Comparison of ENCODE assay signal across 8 mouse cellular contexts in genomic region chr6:66955089-66955657, GRCm38 (mm10). TPM values are rescaled to one million over a fixed set of nuclear protein-coding genes. Genes with fewer than 3 reads are reported as not detected.
A peak's percentile ranks its signal among the peaks of the same experiment; 100 is the strongest.
DNase-seq lines count a peak whose midpoint lies in the region; ATAC-seq and TF ChIP-seq lines count a peak whose summit lies in the region.

No protein-coding gene starts in this region.

- H3K27ac ChIP-seq in forebrain, postnatal 0 days (ENCODE audit: low read depth, low read length) = no peak overlapping the region
- H3K27ac ChIP-seq in forebrain, embryonic 11.5 days (ENCODE audit: low read depth, low read length) = no peak overlapping the region
- no peak overlapping the region for H3K27ac ChIP-seq in liver, embryonic 14.5 days

- DNase-seq in forebrain, postnatal 0 days = no peak
- no peak for DNase-seq in forebrain, embryonic 11.5 days (ENCODE audit: low spot score)
- DNase-seq in ovary, postnatal 14 days (ENCODE audit: low spot score) = peak; percentile 25
- no peak for DNase-seq in ovary, postnatal 10 days (ENCODE audit: low spot score)
- DNase-seq in adrenal gland, postnatal 25 days = peak; percentile 34
- no peak for DNase-seq in liver, embryonic 14.5 days (ENCODE audit: low read depth in 3 of 3, low spot score in 3 of 3)
- DNase-seq in yolk sac, embryonic 10.5 days (ENCODE audit: low spot score) = no peak
- no peak for DNase-seq in right cerebral cortex, postnatal 25 days

- no peak overlapping the region for H3K9ac ChIP-seq in forebrain, postnatal 0 days
- no peak overlapping the region for H3K9ac ChIP-seq in forebrain, embryonic 11.5 days (ENCODE audit: low read length)
- H3K9ac ChIP-seq in liver, embryonic 14.5 days (replicated peaks) = no peak overlapping the region

- H3K4me2 ChIP-seq in forebrain, postnatal 0 days (ENCODE audit: low read depth) = no peak overlapping the region
- no peak overlapping the region for H3K4me2 ChIP-seq in forebrain, embryonic 11.5 days (ENCODE audit: low read depth, low read length, severe bottlenecking)
- H3K4me2 ChIP-seq in liver, embryonic 14.5 days (ENCODE audit: low read depth) = no peak overlapping the region

- H3K27me3 ChIP-seq in forebrain, postnatal 0 days (ENCODE audit: insufficient read depth, low read length) = no peaks in the 10 kb centered on the region
- no peaks in the 10 kb centered on the region for H3K27me3 ChIP-seq in forebrain, embryonic 11.5 days (ENCODE audit: control insufficient read depth, insufficient read depth, low read length)
- H3K27me3 ChIP-seq in liver, embryonic 14.5 days (ENCODE audit: control insufficient read depth, insufficient read depth, low read length) = no peaks in the 10 kb centered on the region

- H3K4me1 ChIP-seq in forebrain, postnatal 0 days (ENCODE audit: insufficient read depth) = no peaks in the 10 kb centered on the region
- no peaks in the 10 kb centered on the region for H3K4me1 ChIP-seq in forebrain, embryonic 11.5 days (replicated peaks; ENCODE audit: control insufficient read depth, insufficient read depth, low read length)
- peaks cover 0 to 20% of the 10 kb centered on the region in 2 experiments; a peak in 3 of 4 replicates for H3K4me1 ChIP-seq in liver, embryonic 14.5 days (replicated peaks; ENCODE audit: control insufficient read depth in 2 of 2, insufficient read depth in 2 of 2, low read length in 1 of 2)

- 85% methylated on average over 11 of the region's 11 CpGs for WGBS in forebrain, postnatal 0 days
- 83% methylated on average over 11 of the region's 11 CpGs for WGBS in forebrain, embryonic 11.5 days
- 61% methylated on average over 11 of the region's 11 CpGs for WGBS in liver, embryonic 14.5 days (ENCODE audit: insufficient replicate concordance)

- no peaks in the 10 kb centered on the region for H3K36me3 ChIP-seq in forebrain, postnatal 0 days (ENCODE audit: insufficient read depth)
- H3K36me3 ChIP-seq in forebrain, embryonic 11.5 days (ENCODE audit: control insufficient read depth, insufficient read depth, low read length) = no peaks in the 10 kb centered on the region
- no peaks in the 10 kb centered on the region for H3K36me3 ChIP-seq in liver, embryonic 14.5 days (replicated peaks; ENCODE audit: control insufficient read depth, insufficient read depth, low read depth)

- no peak overlapping the region for H3K4me3 ChIP-seq in forebrain, postnatal 0 days (ENCODE audit: low read depth, low read length)
- no peak overlapping the region for H3K4me3 ChIP-seq in forebrain, embryonic 11.5 days (ENCODE audit: low read depth, low read length)
- no peak overlapping the region for H3K4me3 ChIP-seq in liver, embryonic 14.5 days (ENCODE audit: insufficient read depth in 1 of 2, low read depth in 2 of 2, low read length in 2 of 2)

- no peaks in the 10 kb centered on the region for H3K9me3 ChIP-seq in forebrain, postnatal 0 days (ENCODE audit: low read length)
- no peaks in the 10 kb centered on the region for H3K9me3 ChIP-seq in forebrain, embryonic 11.5 days (ENCODE audit: control insufficient read depth, low read length)
- no peaks in the 10 kb centered on the region for H3K9me3 ChIP-seq in liver, embryonic 14.5 days (ENCODE audit: control insufficient read depth, low read length)

- ATAC-seq in forebrain, postnatal 0 days = no peak
- no peak for ATAC-seq in forebrain, embryonic 11.5 days (replicated peaks; ENCODE audit: low FRiP score)
- ATAC-seq in liver, embryonic 14.5 days (ENCODE audit: insufficient read depth) = no peak

- peak; percentile 53 for TF ChIP-seq CTCF in forebrain, postnatal 0 days (IDR thresholded peaks at IDR 0.05; ENCODE audit: low read depth)
- TF ChIP-seq CTCF in liver, embryonic 14.5 days (IDR thresholded peaks at IDR 0.05; ENCODE audit: low read depth) = peak; percentile 74

- TF ChIP-seq EP300 in liver, embryonic 14.5 days (IDR thresholded peaks at IDR 0.05; ENCODE audit: low read depth) = no peak

RNA-seq across cellular contexts. Expression of gene Gng12, which starts 59.0 kb away (rescaled TPM):
- total RNA-seq in forebrain, postnatal 0 days (2014; rRNA removed) = 23.5 and 27.8 TPM in 2 replicates
- 40.5 and 52.0 TPM in 2 replicates for polyA plus RNA-seq in forebrain, postnatal 0 days (2015; fragmentation: Nextera tagmentation; extraction: Ambion mirVana)
- polyA plus RNA-seq in forebrain, embryonic 11.5 days (2014; fragmentation: Nextera tagmentation; extraction: Ambion mirVana) = 43.5 and 46.2 TPM in 2 replicates
- total RNA-seq in adrenal gland, postnatal 25 days (2021) = 81.7 and 91.5 TPM in 2 replicates
- 6.0 and 11.6 TPM in 2 replicates for polyA plus RNA-seq in liver, embryonic 14.5 days (2012; rRNA removed)
- 30.6 and 32.5 TPM in 2 replicates for polyA plus RNA-seq in liver, embryonic 14.5 days (2014; fragmentation: Nextera tagmentation; extraction: Ambion mirVana)

Comparison
In these comparisons a context has a peak if more than half of its experiments do, and no peak if none do; other contexts are left out.
1. DNase-seq: peak in ovary, postnatal 14 days (single experiment) and adrenal gland, postnatal 25 days (single experiment); none in forebrain, postnatal 0 days (single experiment), forebrain, embryonic 11.5 days (single experiment), ovary, postnatal 10 days (single experiment), liver, embryonic 14.5 days (0 of 3), yolk sac, embryonic 10.5 days (single experiment) and right cerebral cortex, postnatal 25 days (single experiment).